9 mouse cellular contexts compared by ENCODE assay signal in the genomic region with DNA sequence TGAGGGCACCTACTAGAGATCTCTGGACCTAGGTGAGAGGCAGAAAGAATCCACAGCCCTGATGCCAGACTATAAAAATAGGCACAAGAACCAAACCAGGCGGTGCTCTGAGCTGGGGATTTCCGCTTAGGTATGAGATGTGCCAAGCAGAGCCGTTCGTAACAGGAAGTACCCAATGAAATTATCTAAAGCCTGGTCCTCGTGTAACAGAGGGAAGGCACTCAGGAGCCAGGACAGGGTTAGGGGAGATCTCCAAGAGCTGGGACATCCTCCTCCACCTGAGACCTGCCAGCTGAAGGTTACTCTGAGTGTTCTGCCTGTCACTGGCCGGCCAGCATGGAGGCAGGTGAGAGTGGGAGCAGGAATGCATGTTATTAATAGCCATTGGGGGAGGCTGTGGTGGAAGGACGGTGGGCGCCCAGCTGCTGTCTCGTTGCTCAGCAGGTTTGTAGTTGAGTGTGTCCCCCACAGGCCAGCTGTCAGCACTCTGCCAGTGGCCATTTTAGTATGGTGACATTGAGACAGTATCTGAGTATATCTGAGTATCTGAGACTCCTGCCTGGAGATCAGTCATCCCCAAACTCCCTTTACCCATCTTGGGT. TPM values are rescaled to one million over a fixed set of nuclear protein-coding genes. Genes with fewer than 3 reads are reported as not detected.
DNase-seq lines count a peak whose midpoint lies in the region; ATAC-seq and TF ChIP-seq lines count a peak whose summit lies in the region.
"Had no signal": no experiment of that assay in that cellular context is flagged by ENCODE, and none has a peak within 500 bp of the region (broad histone marks: within the 10 kb centered on the region; RNA-seq: fewer than 3 reads in every experiment).

No protein-coding gene starts in this region.

- no peak for DNase-seq in embryonic facial prominence, embryonic 10.5 days (ENCODE audit: low spot score)
- no peak for DNase-seq in lung, embryonic 14.5 days
- DNase-seq in lung, postnatal 25 days (ENCODE audit: low spot score), result no peak
- no peak for DNase-seq in left cerebral cortex, adult 18-20 months (ENCODE audit: low spot score in 2 of 2)
- DNase-seq: thymus, postnatal 14 days had no signal

- H3K9ac ChIP-seq in embryonic facial prominence, embryonic 12.5 days, result no peak overlapping the region
- no peak overlapping the region; the same call in 1 of the 2 replicates for H3K9ac ChIP-seq in lung, embryonic 14.5 days
- peak overlapping the region; percentile 44; the same call in 1 of the 2 replicates for H3K9ac ChIP-seq in hindbrain, embryonic 13.5 days
- no peak overlapping the region for H3K9ac ChIP-seq in stomach, embryonic 14.5 days (replicated peaks; ENCODE audit: low read depth, low read length)

- H3K36me3 ChIP-seq in embryonic facial prominence, embryonic 12.5 days, result peaks cover 16% of the 10 kb centered on the region; the same call in 1 of the 2 replicates
- peaks cover 43% of the 10 kb centered on the region for H3K36me3 ChIP-seq in embryonic facial prominence, embryonic 10.5 days (replicated peaks)
- H3K36me3 ChIP-seq in lung, embryonic 14.5 days (ENCODE audit: insufficient read depth), result peaks cover 3% of the 10 kb centered on the region; the same call in 1 of the 2 replicates
- H3K36me3 ChIP-seq in hindbrain, embryonic 13.5 days, result peaks cover 6% of the 10 kb centered on the region; the same call in 1 of the 2 replicates
- no peaks in the 10 kb centered on the region for H3K36me3 ChIP-seq in stomach, embryonic 14.5 days (ENCODE audit: control insufficient read depth, insufficient read depth, low read length)

- no peaks in the 10 kb centered on the region for H3K27me3 ChIP-seq in embryonic facial prominence, embryonic 12.5 days
- H3K27me3 ChIP-seq in embryonic facial prominence, embryonic 10.5 days (replicated peaks; ENCODE audit: low read depth, poor library complexity, severe bottlenecking), result no peaks in the 10 kb centered on the region
- H3K27me3 ChIP-seq in lung, embryonic 14.5 days (ENCODE audit: insufficient read depth, low read length), result no peaks in the 10 kb centered on the region
- no peaks in the 10 kb centered on the region for H3K27me3 ChIP-seq in hindbrain, embryonic 13.5 days
- H3K27me3 ChIP-seq in stomach, embryonic 14.5 days (ENCODE audit: control insufficient read depth, insufficient read depth, low read length), result no peaks in the 10 kb centered on the region

- H3K9me3 ChIP-seq in embryonic facial prominence, embryonic 12.5 days, result no peaks in the 10 kb centered on the region
- no peaks in the 10 kb centered on the region for H3K9me3 ChIP-seq in embryonic facial prominence, embryonic 10.5 days
- H3K9me3 ChIP-seq in lung, embryonic 14.5 days (ENCODE audit: low read depth, low read length), result no peaks in the 10 kb centered on the region
- no peaks in the 10 kb centered on the region for H3K9me3 ChIP-seq in hindbrain, embryonic 13.5 days
- H3K9me3 ChIP-seq in stomach, embryonic 14.5 days (ENCODE audit: control insufficient read depth, low read depth, low read length), result no peaks in the 10 kb centered on the region

- H3K4me3 ChIP-seq in embryonic facial prominence, embryonic 12.5 days, result no peak overlapping the region
- no peak overlapping the region for H3K4me3 ChIP-seq in embryonic facial prominence, embryonic 10.5 days
- H3K4me3 ChIP-seq in lung, embryonic 14.5 days (ENCODE audit: low read depth, low read length), result no peak overlapping the region
- no peak overlapping the region for H3K4me3 ChIP-seq in hindbrain, embryonic 13.5 days
- no peak overlapping the region for H3K4me3 ChIP-seq in stomach, embryonic 14.5 days (ENCODE audit: low read depth, low read length)

- no peak overlapping the region for H3K4me2 ChIP-seq in embryonic facial prominence, embryonic 12.5 days (replicated peaks)
- H3K4me2 ChIP-seq in lung, embryonic 14.5 days, result no peak overlapping the region
- H3K4me2 ChIP-seq in hindbrain, embryonic 13.5 days, result no peak overlapping the region
- H3K4me2 ChIP-seq in stomach, embryonic 14.5 days (replicated peaks; ENCODE audit: low read depth, low read length), result no peak overlapping the region

- 0 out of 2 replicates have a peak overlapping the region, but pooled peaks have one; percentile 13 for H3K27ac ChIP-seq in embryonic facial prominence, embryonic 12.5 days
- H3K27ac ChIP-seq in embryonic facial prominence, embryonic 10.5 days (replicated peaks), result no peak overlapping the region
- H3K27ac ChIP-seq in lung, embryonic 14.5 days (ENCODE audit: low read depth), result peak overlapping the region; percentile 86
- H3K27ac ChIP-seq in hindbrain, embryonic 13.5 days, result peak overlapping the region; percentile 69
- H3K27ac ChIP-seq in stomach, embryonic 14.5 days (ENCODE audit: low read length), result peak overlapping the region; percentile 90

- no peak for TF ChIP-seq CTCF in lung, embryonic 14.5 days (IDR thresholded peaks at IDR 0.05; ENCODE audit: low read depth)

- WGBS in embryonic facial prominence, embryonic 12.5 days, result 80% methylated on average over 9 of the region's 9 CpGs
- 85% methylated on average over 9 of the region's 9 CpGs for WGBS in embryonic facial prominence, embryonic 10.5 days
- 56% methylated on average over 9 of the region's 9 CpGs for WGBS in lung, embryonic 14.5 days
- WGBS in hindbrain, embryonic 13.5 days, result 78% methylated on average over 9 of the region's 9 CpGs
- 64% methylated on average over 9 of the region's 9 CpGs for whole genome bisulfite sequencing in stomach, embryonic 14.5 days

- no peak for ATAC-seq in embryonic facial prominence, embryonic 12.5 days (ENCODE audit: insufficient number of reproducible peaks, insufficient read depth, low FRiP score, low TSS enrichment)
- ATAC-seq in lung, embryonic 14.5 days (ENCODE audit: insufficient read depth), result no peak
- ATAC-seq in hindbrain, embryonic 13.5 days (ENCODE audit: low FRiP score), result no peak
- no peak for ATAC-seq in stomach, embryonic 14.5 days (ENCODE audit: insufficient number of reproducible peaks, insufficient read depth, low FRiP score, low read depth)
- no peak for ATAC-seq in monocyte, adult 5-6 weeks (replicated peaks; ENCODE audit: insufficient number of reproducible peaks, low FRiP score, low TSS enrichment, poor library complexity, severe bottlenecking)

- peaks cover 15% of the 10 kb centered on the region for H3K4me1 ChIP-seq in embryonic facial prominence, embryonic 12.5 days
- peaks cover 29% of the 10 kb centered on the region for H3K4me1 ChIP-seq in embryonic facial prominence, embryonic 10.5 days
- H3K4me1 ChIP-seq in lung, embryonic 14.5 days (ENCODE audit: insufficient read depth), result peaks cover 30% of the 10 kb centered on the region
- peaks cover 53% of the 10 kb centered on the region for H3K4me1 ChIP-seq in hindbrain, embryonic 13.5 days (replicated peaks)
- H3K4me1 ChIP-seq in stomach, embryonic 14.5 days (ENCODE audit: control insufficient read depth, insufficient read depth, low read length), result peaks cover 25% of the 10 kb centered on the region

RNA-seq across cellular contexts. Expression of gene Mtss1l, which starts 17.7 kb away (rescaled TPM):
- polyA plus RNA-seq in embryonic facial prominence, embryonic 12.5 days (2016; fragmentation: Nextera tagmentation; extraction: Ambion mirVana), result 10.9 and 17.4 TPM in 2 replicates
- polyA plus RNA-seq in embryonic facial prominence, embryonic 10.5 days (2016; fragmentation: Nextera tagmentation; extraction: Ambion mirVana), result 6.6 and 7.2 TPM in 2 replicates
- 30.9 and 39.9 TPM in 2 replicates for polyA plus RNA-seq in lung, embryonic 14.5 days (2014; fragmentation: Nextera tagmentation; extraction: Ambion mirVana)
- 19.0 and 20.4 TPM in 2 replicates for polyA plus RNA-seq in hindbrain, embryonic 13.5 days (2015; fragmentation: Nextera tagmentation; extraction: Ambion mirVana)
- polyA plus RNA-seq in stomach, embryonic 14.5 days (2014; fragmentation: Nextera tagmentation; extraction: Ambion mirVana), result 13.2 and 14.2 TPM in 2 replicates
- total RNA-seq in monocyte, adult 5-6 weeks (2017), result 0.32 to 1.2 TPM (median 1.1 TPM) in 3 replicates
- total RNA-seq in left cerebral cortex, adult 18-20 months (2021), result 100 to 1,000 TPM; 208 to 219 TPM
